Mouse (Mus musculus) cerebellum, adult 2 months (tissue): ENCODE measurements around the gene Galns.

Source experiments
- CTCF ChIP-seq: fragments of 200-500 bp; IDR thresholded peaks from 2 replicates; pipeline ENCODE4 v1.5.1; 2011; ENCODE audit warnings: low read depth, mild to moderate bottlenecking, control low read depth, low read length, moderate library complexity, borderline replicate concordance; ENCODE audit not compliant: insufficient read depth
- POLR2A ChIP-seq: fragments of 200-500 bp; IDR thresholded peaks from 2 replicates; pipeline ENCODE4 v1.6.1; 2011; ENCODE audit warnings: low read length, control low read depth, borderline replicate concordance; ENCODE audit not compliant: insufficient read depth

- TF ChIP-seq CTCF (no peak), POLR2A (no peak)
Observed at GRCm38 (mm10) chr8:122629388-122629787, 18.1 kb upstream of the Galns start.
